Mouse (Mus musculus) CD4-positive, CD25-positive, alpha-beta regulatory T cell (primary cell): ENCODE measurements around the gene Adprm. TPM values are rescaled to one million over a fixed set of nuclear protein-coding genes. Genes with fewer than 3 reads are reported as not detected.

ENCODE experiments used
- polyA plus RNA-seq: library from polyadenylated mRNA; unstranded; fragments of 100-300 nt; shearing (Covaris generic); gene quantifications from one replicate; pipeline ENCODE4 v1.2.1, GENCODE M21; 2017

The Adprm gene
- 52.7 TPM for polyA plus RNA-seq

DNA sequence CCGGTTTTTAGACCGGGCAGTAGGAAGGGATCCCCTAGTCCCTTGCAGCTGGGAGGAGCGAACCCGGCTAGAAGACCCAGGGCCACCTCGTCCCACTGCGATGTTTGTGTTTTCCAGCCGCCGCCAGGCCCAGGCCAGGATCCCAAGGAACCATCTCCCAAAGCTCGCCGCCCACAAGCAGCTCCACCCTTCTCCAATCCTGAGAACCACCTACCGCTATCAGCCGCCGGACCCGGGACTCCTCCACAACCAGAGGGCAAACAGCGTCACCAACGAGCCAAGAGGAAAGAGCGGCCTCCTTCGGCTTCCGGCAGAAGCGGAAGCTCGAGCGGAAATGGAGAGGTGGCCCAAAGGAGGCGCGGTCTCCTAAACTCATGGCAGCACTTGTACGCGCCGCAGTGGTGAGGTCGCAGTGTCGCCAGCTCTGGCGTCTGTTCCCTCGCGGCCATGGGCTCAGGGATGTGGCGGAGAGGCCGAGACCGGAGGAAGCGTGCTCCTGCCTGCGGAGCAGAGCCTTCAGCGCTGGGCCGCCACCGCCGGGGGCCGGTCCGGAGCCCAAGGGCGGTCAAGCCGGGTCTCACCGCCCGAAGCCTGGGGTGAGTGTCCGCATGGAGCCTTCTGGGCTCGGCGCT, at the start of gene Adprm, which contains the start of gene Sco1:
Adprm (minus strand) TSS at position 274 of the 632 bp plus-strand sequence.
Sco1 (plus strand) TSS at position 350 of the 632 bp plus-strand sequence.

DNA sequence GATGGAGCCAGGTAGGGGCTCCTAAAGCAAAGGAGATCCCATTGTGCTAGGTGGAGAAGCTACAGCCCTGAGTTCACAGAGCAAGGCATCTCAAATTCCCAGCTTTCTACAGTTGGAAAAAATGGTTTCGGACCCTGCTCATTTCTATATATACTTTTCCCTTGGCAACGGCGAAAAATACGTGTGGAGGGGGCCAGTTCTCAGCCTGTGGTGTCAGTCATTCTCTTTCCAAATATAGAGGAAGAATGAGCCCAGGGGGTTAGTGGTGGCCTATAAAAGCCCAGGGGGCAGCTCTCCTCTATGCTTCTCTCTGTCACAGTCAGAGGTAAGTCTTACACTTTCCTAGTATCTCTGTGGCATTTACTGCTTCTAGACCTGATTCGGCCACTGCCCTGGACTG, 25.6 kb upstream of the Adprm start, which contains the start of gene Myh3:
Myh3 (plus strand) TSS at position 301 of the 400 bp plus-strand sequence.

DNA sequence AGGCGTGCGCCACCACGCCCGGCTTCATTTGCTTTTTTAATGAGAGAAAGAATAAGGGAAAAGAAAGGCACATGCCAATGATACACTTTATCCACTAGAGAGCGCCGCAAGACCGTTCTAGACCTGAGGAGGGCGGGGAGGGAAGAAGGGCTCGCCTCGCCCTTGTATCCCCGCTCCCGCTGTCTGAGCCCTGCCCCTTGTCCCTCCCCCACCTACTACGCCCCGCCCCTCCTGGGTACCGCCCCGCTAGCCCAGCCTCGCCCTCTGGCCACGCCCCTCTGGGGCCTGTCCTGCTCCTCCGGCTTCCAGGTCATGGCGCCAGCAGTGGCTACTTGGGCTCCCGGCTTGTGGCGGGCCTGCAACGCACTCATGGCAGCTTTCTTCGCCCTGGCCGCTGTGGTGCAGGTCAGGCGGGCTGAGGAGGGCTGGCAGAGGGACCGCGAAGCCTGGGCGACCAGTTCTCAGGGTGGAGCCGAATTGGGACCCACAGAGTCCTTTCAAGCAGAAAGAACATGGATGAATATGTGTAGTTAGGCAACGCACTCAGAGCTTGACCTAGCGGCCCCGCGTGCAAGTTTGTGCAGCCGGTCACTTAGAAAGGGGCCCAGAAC, 27.4 kb downstream of the Adprm start, which contains the start of gene Tmem220:
Tmem220 (plus strand) TSS at position 288 of the 611 bp plus-strand sequence.

Other genes with a start within 250 kb of the Adprm start
- not detected for gene Pirt, start 140.6 kb downstream of the Adprm start, polyA plus RNA-seq
- gene Tmem238l, start 96.0 kb downstream of the Adprm start, polyA plus RNA-seq: not detected
- gene Tmem220, start 27.4 kb downstream of the Adprm start, polyA plus RNA-seq: 1.1 TPM
- 11.7 TPM for gene Sco1, start 76 bp upstream of the Adprm start, polyA plus RNA-seq
- 0.14 TPM for gene Myh3, start 25.7 kb upstream of the Adprm start, polyA plus RNA-seq
- gene Myh2, start 118.4 kb upstream of the Adprm start, polyA plus RNA-seq: not detected
- gene Myh1, start 147.5 kb upstream of the Adprm start, polyA plus RNA-seq: not detected
- not detected for gene Myh4, start 185.4 kb upstream of the Adprm start, polyA plus RNA-seq
- gene Myh8, start 224.5 kb upstream of the Adprm start, polyA plus RNA-seq: 0.05 TPM